Comparison of ENCODE assay signal across 15 mouse cellular contexts in genomic region chr6:95698536-95699162, GRCm38 (mm10). TPM values are rescaled to one million over a fixed set of nuclear protein-coding genes. Genes with fewer than 3 reads are reported as not detected.
A peak's percentile ranks its signal among the peaks of the same experiment; 100 is the strongest.
DNase-seq lines count a peak whose midpoint lies in the region; ATAC-seq lines count a peak whose summit lies in the region.
"Had no signal": no experiment of that assay in that cellular context is flagged by ENCODE, and none has a peak within 500 bp of the region (broad histone marks: within the 10 kb centered on the region; RNA-seq: fewer than 3 reads in every experiment).

No protein-coding gene starts in this region.

- peak overlapping the region; percentile 22; the same call in 1 of the 2 replicates for H3K9ac ChIP-seq in heart, embryonic 12.5 days
- H3K9ac ChIP-seq in midbrain, embryonic 13.5 days (replicated peaks), result no peak overlapping the region
- H3K9ac ChIP-seq: embryonic facial prominence, embryonic 13.5 days; hindbrain, embryonic 15.5 days; liver, embryonic 13.5 days had no signal

- H3K9me3 ChIP-seq in heart, embryonic 12.5 days (replicated peaks), result no peaks in the 10 kb centered on the region
- H3K9me3 ChIP-seq in midbrain, embryonic 13.5 days, result no peaks in the 10 kb centered on the region
- H3K9me3 ChIP-seq: embryonic facial prominence, embryonic 13.5 days; hindbrain, embryonic 15.5 days; liver, embryonic 13.5 days had no signal

- peaks cover 37% of the 10 kb centered on the region for H3K4me1 ChIP-seq in heart, embryonic 12.5 days (replicated peaks)
- peaks cover 6% of the 10 kb centered on the region for H3K4me1 ChIP-seq in midbrain, embryonic 13.5 days (replicated peaks)
- H3K4me1 ChIP-seq: hindbrain, embryonic 15.5 days had no signal

- no peaks in the 10 kb centered on the region for H3K36me3 ChIP-seq in heart, embryonic 12.5 days
- no peaks in the 10 kb centered on the region for H3K36me3 ChIP-seq in midbrain, embryonic 13.5 days
- H3K36me3 ChIP-seq: embryonic facial prominence, embryonic 13.5 days; hindbrain, embryonic 15.5 days; liver, embryonic 13.5 days had no signal

- WGBS in heart, embryonic 12.5 days, result 21% methylated on average over 4 of the region's 6 CpGs
- WGBS in midbrain, embryonic 13.5 days, result 34% methylated on average over 6 of the region's 6 CpGs

- DNase-seq in heart, postnatal 14 days, result no peak
- DNase-seq in lung, postnatal 10 days, result peak; percentile 64
- no peak for DNase-seq in lung, postnatal 4 days
- DNase-seq in embryo, embryonic 9.5 days (ENCODE audit: extremely low spot score), result peak; percentile 51
- DNase-seq in gastrocnemius, postnatal 14 days, result no peak
- DNase-seq: cerebellum, adult 8-10 months; gastrocnemius, postnatal 25 days; kidney, adult 9 months; liver, embryonic 13.5 days; right cerebral cortex, postnatal 25 days had no signal

- ATAC-seq in heart, embryonic 12.5 days (ENCODE audit: insufficient number of reproducible peaks, low FRiP score), result no peak
- ATAC-seq in midbrain, embryonic 13.5 days, result peak; percentile 53; the same call in 1 of the 2 replicates
- ATAC-seq: forebrain, embryonic 14.5 days had no signal

- H3K27ac ChIP-seq in heart, embryonic 12.5 days (ENCODE audit: poor library complexity, severe bottlenecking), result no peak overlapping the region
- no peak overlapping the region for H3K27ac ChIP-seq in midbrain, embryonic 13.5 days
- H3K27ac ChIP-seq: hindbrain, embryonic 15.5 days had no signal

- H3K4me2 ChIP-seq in heart, embryonic 12.5 days, result peak overlapping the region; percentile 46
- H3K4me2 ChIP-seq in midbrain, embryonic 13.5 days (replicated peaks), result no peak overlapping the region
- H3K4me2 ChIP-seq: embryonic facial prominence, embryonic 13.5 days; hindbrain, embryonic 15.5 days; liver, embryonic 13.5 days had no signal

- no peak overlapping the region for H3K4me3 ChIP-seq in heart, embryonic 12.5 days
- H3K4me3 ChIP-seq in midbrain, embryonic 13.5 days (replicated peaks), result no peak overlapping the region
- H3K4me3 ChIP-seq: embryonic facial prominence, embryonic 13.5 days; hindbrain, embryonic 15.5 days; liver, embryonic 13.5 days had no signal

- H3K27me3 ChIP-seq in heart, embryonic 12.5 days (replicated peaks), result no peaks in the 10 kb centered on the region
- H3K27me3 ChIP-seq in midbrain, embryonic 13.5 days, result no peaks in the 10 kb centered on the region
- H3K27me3 ChIP-seq: embryonic facial prominence, embryonic 13.5 days; hindbrain, embryonic 15.5 days; liver, embryonic 13.5 days had no signal

- intact Hi-C loops in heart, postnatal 14 days (cut with DNase I), result no loop called here
- intact Hi-C loops in gastrocnemius, postnatal 14 days (cut with DNase I; ENCODE audit: low total_unique reads), result no loop called here

RNA-seq across cellular contexts. Expression of gene Suclg2, which starts 20.0 kb away (rescaled TPM):
- polyA plus RNA-seq in heart, embryonic 12.5 days (2016; fragmentation: Nextera tagmentation; extraction: Ambion mirVana), result 94.7 and 98.7 TPM in 2 replicates
- 100 to 1,000 TPM; 103 to 106 TPM for total RNA-seq in heart, postnatal 14 days (2021)
- polyA plus RNA-seq in midbrain, embryonic 13.5 days (2015; fragmentation: Nextera tagmentation; extraction: Ambion mirVana), result 17.4 and 17.6 TPM in 2 replicates
- 10 to 100 TPM; 44.9 to 46.8 TPM for total RNA-seq in gastrocnemius, postnatal 14 days (2021)

Comparison
In these comparisons a context has a peak if more than half of its experiments do, and no peak if none do; other contexts are left out.
1. DNase-seq: peak in lung, postnatal 10 days (single experiment) and embryo, embryonic 9.5 days (single experiment); none in heart, postnatal 14 days (0 of 2), lung, postnatal 4 days (0 of 2) and gastrocnemius, postnatal 14 days (single experiment).